Mouse (Mus musculus) 416B (cell line): ENCODE data around the gene Il12rb1.
A peak's percentile ranks its signal among the peaks of the same experiment; 100 is the strongest.

ENCODE experiments used
- DNase-seq: peaks from one replicate; pipeline ENCODE4 v3.0.0; 2011; ENCODE audit warnings: low read depth

Gene Il12rb1

DNA sequence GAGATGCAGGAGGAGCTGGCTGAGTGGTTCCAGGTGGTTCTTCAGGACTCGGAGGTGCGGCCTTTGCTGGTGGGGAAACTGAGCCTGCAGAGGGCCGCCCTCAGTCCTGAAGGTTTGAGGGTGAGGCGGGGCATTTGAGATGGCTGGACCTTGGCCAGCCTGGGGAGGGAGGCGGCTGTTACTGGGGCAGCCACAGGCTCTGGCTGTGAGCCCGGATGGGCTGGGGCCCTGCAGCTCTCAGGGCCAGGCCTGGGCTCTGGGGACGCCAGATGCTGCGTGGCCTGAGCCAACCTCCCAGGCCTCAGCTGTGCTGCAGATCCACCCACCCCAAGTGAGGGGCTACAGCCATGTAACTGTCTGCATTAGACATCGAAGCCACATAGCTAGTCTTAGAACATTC, 34.4 kb upstream of the Il12rb1 start:
- no peak for DNase-seq

- DNase-seq, result no peak
Measured at GRCm38 (mm10) chr8:70774740-70775139, 33.5 kb upstream of the Il12rb1 start.

GRCm38 (mm10) chr8:70775227-70775626, 33.0 kb upstream of the Il12rb1 start:
- DNase-seq, result no peak

DNA sequence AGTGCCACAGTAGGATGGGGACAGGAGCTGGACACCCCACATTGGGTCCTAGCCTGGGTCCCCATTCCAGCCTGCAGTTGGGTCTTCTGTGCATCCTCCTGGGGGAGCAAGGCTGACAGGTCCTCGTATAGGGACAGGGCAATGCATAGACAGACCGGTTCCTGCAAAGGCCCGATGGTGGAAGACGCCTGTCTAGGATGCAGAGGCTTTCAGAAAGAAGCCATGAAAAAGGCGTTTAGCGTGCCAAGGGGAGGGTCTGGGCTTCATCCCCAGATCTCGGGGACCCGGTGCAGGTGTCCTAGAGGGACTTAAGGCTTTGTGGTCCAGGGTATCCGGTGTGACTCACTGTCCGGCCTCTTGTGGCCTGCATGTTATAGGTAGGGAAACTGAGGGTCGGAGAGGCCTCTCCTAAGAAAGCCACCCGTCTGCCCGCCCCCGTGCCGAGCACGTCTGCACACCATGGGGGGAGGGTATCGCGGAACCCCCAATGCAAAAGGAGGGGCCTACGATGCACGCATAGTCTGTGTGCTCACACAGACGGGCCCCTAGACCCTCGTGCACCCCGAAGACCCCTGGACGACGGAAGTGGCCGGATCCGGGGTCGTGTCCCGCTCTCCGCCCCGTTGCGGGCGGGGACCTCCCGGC, 32.3 kb upstream of the Il12rb1 start:
- DNase-seq, result peak; percentile 73

DNA sequence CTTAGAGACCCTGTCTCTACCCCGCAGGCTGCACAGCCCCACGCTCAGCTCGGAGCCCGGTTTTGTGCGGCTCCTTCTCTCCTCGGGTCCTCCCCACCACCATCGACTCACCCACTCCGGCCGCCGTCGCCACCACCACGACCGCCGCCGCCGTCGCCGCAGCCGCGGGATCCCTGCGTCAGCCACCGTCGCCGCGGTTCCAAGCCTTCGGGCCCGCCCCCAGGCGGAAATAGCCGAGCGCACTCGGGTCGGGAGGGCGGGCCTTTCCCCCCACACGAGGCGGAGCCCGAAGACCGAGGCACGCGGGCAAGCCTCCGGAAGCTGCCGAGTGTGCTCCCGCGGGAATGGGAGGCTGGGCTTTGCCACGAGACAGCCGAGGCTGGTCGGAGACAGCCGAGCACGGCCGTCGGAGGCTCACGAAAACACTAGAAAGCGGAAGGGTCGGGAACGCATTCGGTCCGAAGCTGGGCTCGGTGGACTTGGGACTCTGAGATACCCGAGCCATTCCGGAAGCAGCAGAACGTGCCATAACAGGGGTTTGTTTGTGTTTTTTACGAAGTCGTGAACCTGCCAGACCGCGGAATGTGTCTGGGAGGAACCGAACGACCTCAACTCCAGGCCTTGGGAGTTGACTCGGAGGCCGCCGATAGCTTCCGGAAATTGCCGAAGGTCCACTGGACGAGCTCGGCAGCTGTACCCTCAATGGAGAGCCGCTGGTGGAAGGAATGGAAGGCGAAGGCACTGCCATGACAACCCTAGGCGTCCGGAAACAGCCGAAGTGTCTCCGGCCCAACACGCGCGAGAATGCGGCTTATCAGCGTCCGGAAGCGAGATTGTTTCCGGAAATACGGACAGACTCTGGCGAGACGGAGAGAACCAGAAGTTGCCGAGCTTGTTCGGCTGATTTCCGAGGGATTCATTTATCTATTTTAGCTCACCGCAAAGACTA, 31.5 kb upstream of the Il12rb1 start, which contains the start of gene Pik3r2:
Gene Pik3r2, minus strand, starts transcription at position 218 of the 949 bp plus-strand sequence.
- DNase-seq, result peak; percentile 96

- DNase-seq, result no peak
Measured at GRCm38 (mm10) chr8:70780093-70780492, 28.2 kb upstream of the Il12rb1 start.

- DNase-seq, result no peak
Measured at GRCm38 (mm10) chr8:70786291-70787050, 21.8 kb upstream of the Il12rb1 start.

- DNase-seq, result no peak
Measured at GRCm38 (mm10) chr8:70787051-70787445, 21.2 kb upstream of the Il12rb1 start.

- DNase-seq, result no peak
Measured at GRCm38 (mm10) chr8:70787941-70788667, 20.1 kb upstream of the Il12rb1 start.

- no peak for DNase-seq
Measured at GRCm38 (mm10) chr8:70789046-70789445, 19.2 kb upstream of the Il12rb1 start.

- no peak for DNase-seq
Measured at GRCm38 (mm10) chr8:70790846-70791245, 17.4 kb upstream of the Il12rb1 start.

DNA sequence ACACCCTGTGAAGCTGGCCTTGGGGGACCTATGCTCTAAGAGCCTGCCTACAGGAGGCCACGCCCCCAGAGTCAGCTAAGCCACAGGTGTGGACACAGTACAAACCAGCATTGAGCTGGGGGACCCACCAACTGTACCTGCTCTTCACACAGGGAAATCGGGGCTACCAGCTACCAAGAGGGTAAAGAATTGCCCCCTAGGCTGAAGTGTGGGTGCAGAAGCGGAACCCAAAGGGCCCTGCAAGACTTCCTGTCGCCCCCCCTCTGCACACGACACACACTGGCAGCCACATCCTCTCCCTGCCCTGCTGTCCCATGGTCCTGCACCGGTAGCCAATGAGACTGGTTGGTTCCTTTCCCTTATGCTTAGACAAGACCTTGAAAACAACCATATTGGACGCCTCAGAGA, 17.0 kb upstream of the Il12rb1 start:
- DNase-seq, result peak; percentile 97

- peak; percentile 97 for DNase-seq
Measured at GRCm38 (mm10) chr8:70791975-70792691, 16.1 kb upstream of the Il12rb1 start.

- DNase-seq, result no peak
Measured at GRCm38 (mm10) chr8:70792700-70793099, 15.5 kb upstream of the Il12rb1 start.

GRCm38 (mm10) chr8:70794215-70794614, 14.0 kb upstream of the Il12rb1 start:
- no peak for DNase-seq

DNA sequence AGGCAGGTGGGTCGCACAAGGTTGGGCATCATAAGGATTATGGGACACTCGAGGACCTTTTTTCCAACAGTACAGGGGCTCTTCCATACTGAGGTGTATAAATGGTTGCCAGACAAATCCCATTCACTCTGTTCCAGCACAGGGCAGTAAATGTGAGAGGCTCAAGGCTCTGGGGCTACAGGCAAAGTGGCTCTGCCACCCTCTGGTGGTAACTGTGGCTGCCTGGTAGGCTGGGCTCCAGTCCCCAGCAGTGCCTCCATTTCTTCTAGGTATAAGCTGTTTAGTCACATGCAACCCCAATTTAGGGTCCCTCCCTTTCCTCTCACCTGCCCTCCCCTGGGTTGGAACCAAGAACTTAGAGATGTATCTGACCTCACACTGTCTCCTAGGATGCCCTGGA, 12.9 kb upstream of the Il12rb1 start:
- DNase-seq, result no peak

DNA sequence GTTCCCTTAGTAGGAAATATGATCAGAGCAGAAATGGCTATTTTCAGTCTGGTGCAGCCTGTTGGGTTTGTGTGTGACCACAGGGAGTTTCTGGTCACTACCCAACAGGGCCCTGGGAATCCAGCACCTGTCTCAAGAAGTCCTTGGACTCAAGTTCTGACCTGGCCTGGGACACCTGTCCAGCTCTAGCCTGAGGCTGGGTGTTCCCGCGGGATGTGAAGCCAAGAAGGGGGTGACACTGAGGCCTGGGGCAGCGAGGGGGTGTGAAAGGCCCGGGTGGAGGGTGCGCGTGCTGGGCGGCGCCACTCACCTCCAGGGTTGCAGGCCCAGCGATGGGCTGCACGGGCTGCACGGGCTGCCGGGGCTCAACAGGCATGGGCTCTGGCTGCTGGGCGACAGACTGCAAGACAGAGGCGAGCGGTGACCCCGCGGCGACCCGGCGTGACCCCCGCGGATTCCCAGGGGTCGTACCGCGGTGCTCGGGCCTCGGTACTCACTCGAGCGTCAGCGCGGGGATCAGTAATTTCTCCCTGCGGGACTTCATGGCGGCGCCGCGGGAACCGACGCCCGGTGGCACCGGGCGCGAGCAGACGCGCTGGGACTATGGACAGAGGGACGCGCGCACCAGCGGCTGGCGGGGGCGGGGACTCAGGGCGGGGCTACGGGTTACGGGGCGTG, 11.7 kb upstream of the Il12rb1 start:
- DNase-seq, result no peak

- peak; percentile 93 for DNase-seq
Measured at GRCm38 (mm10) chr8:70797081-70798070, 10.9 kb upstream of the Il12rb1 start.

DNA sequence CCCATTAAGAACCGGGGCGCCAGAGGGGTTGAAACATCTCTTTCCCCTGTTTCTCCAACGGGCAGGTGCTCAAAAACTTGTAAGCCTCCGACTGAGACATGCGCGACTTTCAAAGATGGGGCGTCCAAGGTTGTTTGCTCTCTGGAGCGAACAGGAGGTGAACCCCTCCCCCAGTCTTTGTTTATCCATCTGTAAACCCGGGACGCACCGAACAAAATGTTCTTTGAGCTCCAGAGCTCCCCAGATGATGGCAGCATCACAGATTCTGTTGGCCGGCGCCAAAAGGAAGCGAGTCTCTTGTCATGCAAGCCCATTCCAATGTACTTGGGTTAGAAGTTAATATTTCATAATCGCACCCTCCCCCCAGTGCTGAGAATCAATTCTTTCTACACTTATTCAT, 10.0 kb upstream of the Il12rb1 start:
- DNase-seq, result no peak
